Mouse (Mus musculus) hindbrain, postnatal 0 days (tissue): ENCODE results near the gene Arhgef10l. TPM values are rescaled to one million over a fixed set of nuclear protein-coding genes. Genes with fewer than 3 reads are reported as not detected.

ENCODE experiments used
- ATAC-seq: fragments of 200-750 bp; cut with Nextera tagmentation; 2 replicates; pipeline ENCODE4 v1.8.0; 2017; ENCODE audit warnings: mild to moderate bottlenecking, moderate TSS enrichment, moderate library complexity
- DNase-seq: peaks from one replicate; pipeline ENCODE4 v3.0.0-alpha.2; 2015; ENCODE audit warnings: low spot score
- H3K27ac ChIP-seq: fragments of 300-500 bp; sonication (generic); 2 replicates; pipeline ENCODE4 v1.5.1; 2014; ENCODE audit warnings: mild to moderate bottlenecking
- H3K27me3 ChIP-seq: fragments of 300-500 bp; sonication (generic); 2 replicates; pipeline ENCODE4 v1.6.1; 2014; ENCODE audit warnings: low read length, mixed read lengths; ENCODE audit not compliant: insufficient read depth
- H3K36me3 ChIP-seq: fragments of 300-500 bp; sonication (generic); 2 replicates; pipeline ENCODE4 v1.6.1; 2014; ENCODE audit warnings: low read length, mixed read lengths; ENCODE audit not compliant: insufficient read depth
- H3K4me1 ChIP-seq: fragments of 300-500 bp; sonication (generic); 2 replicates; pipeline ENCODE4 v1.6.1; 2014; ENCODE audit warnings: antibody characterized with exemption, low read length, mixed read lengths; ENCODE audit not compliant: insufficient read depth
- H3K4me2 ChIP-seq: fragments of 300-500 bp; sonication (generic); 2 replicates; pipeline ENCODE4 v1.6.1; 2014; ENCODE audit warnings: low read depth, mild to moderate bottlenecking, low read length, moderate library complexity, mixed read lengths
- H3K4me3 ChIP-seq: fragments of 300-500 bp; sonication (generic); 2 replicates; pipeline ENCODE4 v1.5.1; 2014; ENCODE audit warnings: low read length
- H3K9ac ChIP-seq: fragments of 300-500 bp; sonication (generic); replicated peaks from 2 replicates; pipeline ENCODE4 v1.6.1; 2014; ENCODE audit warnings: mild to moderate bottlenecking, low read length, moderate library complexity, mixed read lengths
- H3K9me3 ChIP-seq: fragments of 300-500 bp; sonication (generic); 2 replicates; pipeline ENCODE4 v1.6.1; 2016; ENCODE audit warnings: low read length, mixed read lengths
- CTCF ChIP-seq: IDR thresholded peaks from 2 replicates; pipeline ENCODE4 v1.5.1; 2016; ENCODE audit warnings: antibody characterized with exemption, control low read depth, low read depth
- WGBS: fragments of 180-500 bp; shearing (Covaris S2); extraction: QIAGEN DNeasy Blood & Tissue Kit; methylation state at CpG from one replicate; pipeline ENCODE4 v1.1.7; 2014; 5-methylcytosine and 5-hydroxymethylcytosine counted together
- polyA plus RNA-seq: library from polyadenylated mRNA; unstranded; fragments of >200 nt; fragmentation: Nextera tagmentation; extraction: Ambion mirVana; gene quantifications from 2 replicates; pipeline ENCODE4 v1.2.1, GENCODE M21; 2015
- total RNA-seq: library from RNA; depleted of rRNA; stranded (reverse); fragments of >200 nt; gene quantifications from 2 replicates; pipeline ENCODE4 v1.2.3, GENCODE M21; 2014

Arhgef10l gene
- total and polyA plus RNA-seq, 2 experiments from 2014 or later = 22.5 to 79.2 TPM

DNA sequence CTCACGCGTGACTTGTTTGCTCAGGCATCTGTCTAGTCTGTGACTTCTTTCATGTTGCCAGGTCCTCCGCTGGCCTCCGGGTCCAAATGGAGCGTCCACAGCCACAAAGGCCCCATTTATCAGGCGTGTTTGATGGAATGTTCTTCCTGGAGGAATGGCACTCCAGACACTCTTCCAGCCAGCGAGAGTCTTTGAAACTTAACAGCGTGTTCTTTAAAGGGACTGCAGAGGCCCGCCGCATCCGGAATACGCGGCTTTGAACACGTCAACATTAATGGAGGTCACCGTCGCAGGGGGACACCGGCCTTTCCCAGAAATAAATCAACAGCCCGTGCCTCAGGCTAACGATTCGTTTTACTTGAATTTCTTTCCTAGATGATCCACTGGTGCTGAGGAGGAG lies 168.6 kb downstream of the Arhgef10l start:
- H3K9me3 ChIP-seq = no peaks in the 10 kb centered on the region
- no peaks in the 10 kb centered on the region for H3K36me3 ChIP-seq
- no peak overlapping the region for H3K27ac ChIP-seq
- no peak overlapping the region for H3K4me2 ChIP-seq
- DNase-seq = peak; percentile 26
- no peak overlapping the region for H3K9ac ChIP-seq
- WGBS = 57% methylated on average over 20 of the region's 20 CpGs
- no peak for ATAC-seq
- no peaks in the 10 kb centered on the region for H3K27me3 ChIP-seq
- no peak overlapping the region for H3K4me3 ChIP-seq
- TF ChIP-seq CTCF = no peak
- H3K4me1 ChIP-seq = no peaks in the 10 kb centered on the region

GRCm38 (mm10) chr4:140491555-140491954 lies 174.3 kb downstream of the Arhgef10l start:
- Histone ChIP-seq H3K9ac (no peak overlapping the region), H3K4me2 (no peak overlapping the region), H3K4me1 (no peaks in the 10 kb centered on the region), H3K27ac (no peak overlapping the region), H3K9me3 (no peaks in the 10 kb centered on the region), H3K36me3 (no peaks in the 10 kb centered on the region), H3K4me3 (no peak overlapping the region), H3K27me3 (no peaks in the 10 kb centered on the region)
- 39% methylated on average over 5 of the region's 5 CpGs for whole genome bisulfite sequencing
- DNase-seq (peak; percentile 41), ATAC-seq (no peak)
- TF ChIP-seq CTCF = peak; percentile 53

DNA sequence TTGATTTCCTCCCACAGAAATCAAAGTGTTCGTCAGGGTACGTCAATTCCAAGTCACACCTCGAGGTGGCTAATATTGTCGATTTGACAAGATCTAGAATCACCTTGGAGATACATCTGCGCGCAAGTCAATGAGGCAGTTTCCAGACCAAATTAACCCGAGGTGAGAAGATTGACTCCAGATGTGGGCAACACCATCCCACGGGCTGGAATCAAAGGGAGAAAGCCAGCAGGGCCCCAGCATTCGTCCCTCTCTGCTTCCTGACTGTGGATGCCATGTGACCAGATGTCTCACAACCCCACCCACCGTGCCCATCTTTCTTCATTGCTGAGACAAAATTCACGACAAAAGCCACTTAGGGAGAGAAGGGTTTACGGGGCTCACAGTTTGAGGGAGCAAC lies 180.4 kb downstream of the Arhgef10l start:
- H3K27ac ChIP-seq = no peak overlapping the region
- H3K27me3 ChIP-seq = no peaks in the 10 kb centered on the region
- no peaks in the 10 kb centered on the region for H3K4me1 ChIP-seq
- no peak overlapping the region for H3K9ac ChIP-seq
- WGBS = 62% methylated on average over 12 of the region's 12 CpGs
- no peaks in the 10 kb centered on the region for H3K9me3 ChIP-seq
- TF ChIP-seq CTCF = no peak
- no peak overlapping the region for H3K4me3 ChIP-seq
- DNase-seq (no peak), ATAC-seq (no peak)
- H3K36me3 ChIP-seq = no peaks in the 10 kb centered on the region
- H3K4me2 ChIP-seq = no peak overlapping the region

DNA sequence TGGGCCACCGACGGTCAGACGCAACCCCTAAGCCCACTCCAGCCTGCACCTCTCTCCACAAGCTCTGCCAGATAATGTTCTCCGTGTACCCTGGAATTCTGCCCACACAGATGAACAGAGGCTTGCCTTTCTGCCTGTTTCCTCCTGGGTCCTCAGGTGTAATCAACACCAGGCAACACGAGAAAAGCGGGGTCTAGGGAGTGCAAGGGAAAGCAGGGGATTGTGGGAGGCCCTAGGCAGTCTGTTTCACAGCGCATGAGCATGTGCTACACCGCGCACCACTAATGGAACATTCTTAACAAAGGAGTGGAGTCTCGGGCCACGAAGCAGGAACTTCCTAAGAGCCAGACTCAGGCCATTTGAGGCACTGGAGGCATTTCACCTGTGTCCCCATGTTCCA lies 182.7 kb downstream of the Arhgef10l start:
- Histone ChIP-seq H3K36me3 (no peaks in the 10 kb centered on the region), H3K4me2 (no peak overlapping the region), H3K9ac (no peak overlapping the region), H3K4me3 (no peak overlapping the region), H3K4me1 (no peaks in the 10 kb centered on the region), H3K9me3 (no peaks in the 10 kb centered on the region), H3K27me3 (no peaks in the 10 kb centered on the region), H3K27ac (no peak overlapping the region)
- no peak for TF ChIP-seq CTCF
- ATAC-seq = no peak
- WGBS = 73% methylated on average over 11 of the region's 11 CpGs
- DNase-seq = no peak

- no peak for TF ChIP-seq CTCF
- H3K27ac ChIP-seq = no peak overlapping the region
- H3K4me1 ChIP-seq = no peaks in the 10 kb centered on the region
- H3K9me3 ChIP-seq = no peaks in the 10 kb centered on the region
- H3K9ac ChIP-seq = no peak overlapping the region
- 37% methylated on average over 15 of the region's 15 CpGs for WGBS
- no peak overlapping the region for H3K4me3 ChIP-seq
- H3K4me2 ChIP-seq = no peak overlapping the region
- ATAC-seq = no peak
- H3K27me3 ChIP-seq = no peaks in the 10 kb centered on the region
- no peak for DNase-seq
- H3K36me3 ChIP-seq = no peaks in the 10 kb centered on the region
These were observed 185.3 kb downstream of the Arhgef10l start for GRCm38 (mm10) chr4:140480369-140481067.

GRCm38 (mm10) chr4:140475194-140475593 lies 190.6 kb downstream of the Arhgef10l start:
- ATAC-seq = no peak
- H3K27ac ChIP-seq = no peak overlapping the region
- H3K4me2 ChIP-seq = no peak overlapping the region
- TF ChIP-seq CTCF = no peak
- WGBS = 69% methylated on average over 8 of the region's 8 CpGs
- no peak overlapping the region for H3K9ac ChIP-seq
- H3K4me1 ChIP-seq = no peaks in the 10 kb centered on the region
- no peaks in the 10 kb centered on the region for H3K27me3 ChIP-seq
- no peaks in the 10 kb centered on the region for H3K9me3 ChIP-seq
- DNase-seq = no peak
- H3K36me3 ChIP-seq = no peaks in the 10 kb centered on the region
- no peak overlapping the region for H3K4me3 ChIP-seq

GRCm38 (mm10) chr4:140469760-140470452 lies 195.9 kb downstream of the Arhgef10l start:
- ATAC-seq = no peak
- WGBS = 72% methylated on average over 13 of the region's 13 CpGs

More at GRCm38 (mm10) chr4:140469760-140470452, 195.9 kb downstream of the Arhgef10l start:
- Histone ChIP-seq H3K4me3 (no peak overlapping the region), H3K36me3 (no peaks in the 10 kb centered on the region), H3K4me1 (no peaks in the 10 kb centered on the region), H3K27ac (no peak overlapping the region), H3K9me3 (no peaks in the 10 kb centered on the region), H3K4me2 (no peak overlapping the region), H3K27me3 (no peaks in the 10 kb centered on the region), H3K9ac (no peak overlapping the region)
- peak; percentile 45 for TF ChIP-seq CTCF
- DNase-seq = peak; percentile 66
